21 mouse cellular contexts compared by ENCODE assay signal in the genomic region with DNA sequence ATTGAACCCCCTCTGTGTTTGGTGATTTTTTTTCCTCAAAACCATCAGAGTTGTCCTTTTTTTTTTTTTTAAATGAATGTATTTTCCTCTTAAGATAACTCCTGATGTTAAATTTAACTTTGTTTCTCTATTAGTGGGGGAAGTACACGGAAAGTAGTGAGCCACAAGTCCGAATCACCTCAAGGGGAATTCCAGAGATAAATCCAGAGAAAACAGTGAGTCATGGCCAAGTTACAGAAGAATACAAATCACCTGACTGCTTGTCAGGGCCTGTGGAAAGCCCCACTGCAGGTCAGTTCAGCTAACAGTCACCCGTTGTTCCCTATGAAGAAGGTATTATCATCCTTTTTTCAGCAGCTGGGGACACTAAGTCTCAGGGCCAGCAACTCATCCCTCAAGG.
A peak's percentile ranks its signal among the peaks of the same experiment; 100 is the strongest.
DNase-seq lines count a peak whose midpoint lies in the region; ATAC-seq and TF ChIP-seq lines count a peak whose summit lies in the region.
"Had no signal": no experiment of that assay in that cellular context is flagged by ENCODE, and none has a peak within 500 bp of the region (broad histone marks: within the 10 kb centered on the region; RNA-seq: fewer than 3 reads in every experiment).

No protein-coding gene starts in this region.

- ATAC-seq in heart, embryonic 15.5 days (replicated peaks; ENCODE audit: insufficient number of reproducible peaks, insufficient read depth, low FRiP score, low read depth) = no peak
- ATAC-seq in hindbrain, embryonic 14.5 days (ENCODE audit: low FRiP score) = no peak
- ATAC-seq: forebrain, embryonic 15.5 days; hindbrain, postnatal 0 days had no signal

- peaks cover 14% of the 10 kb centered on the region for H3K4me1 ChIP-seq in heart, embryonic 15.5 days (replicated peaks)
- H3K4me1 ChIP-seq in thymus, adult 2 months (replicated peaks; ENCODE audit: control insufficient read depth, insufficient read depth, low read length) = no peaks in the 10 kb centered on the region
- H3K4me1 ChIP-seq in embryonic fibroblast, embryonic 13.5 days (ENCODE audit: control insufficient read depth, insufficient read depth, low read length) = peaks cover 9% of the 10 kb centered on the region; the same call in 1 of the 2 replicates
- no peaks in the 10 kb centered on the region for H3K4me1 ChIP-seq in hindbrain, embryonic 14.5 days (replicated peaks; ENCODE audit: control insufficient read depth, insufficient read depth, low read length)
- H3K4me1 ChIP-seq: forebrain, embryonic 15.5 days; limb, embryonic 15.5 days; midbrain, embryonic 12.5 days; neural tube, embryonic 15.5 days had no signal

- no peak overlapping the region for H3K9ac ChIP-seq in heart, embryonic 15.5 days
- H3K9ac ChIP-seq in hindbrain, embryonic 14.5 days = no peak overlapping the region
- H3K9ac ChIP-seq: forebrain, embryonic 15.5 days; limb, embryonic 15.5 days; midbrain, embryonic 12.5 days; neural tube, embryonic 15.5 days had no signal

- no peak for TF ChIP-seq CTCF in thymus, adult 2 months (IDR thresholded peaks at IDR 0.05; ENCODE audit: borderline replicate concordance, control insufficient read depth, extremely low read depth, insufficient read depth, low read length, poor library complexity)
- TF ChIP-seq CTCF in embryonic fibroblast, embryonic 13.5 days (IDR thresholded peaks at IDR 0.05; ENCODE audit: borderline replicate concordance, insufficient read depth, low read length) = no peak

- no peaks in the 10 kb centered on the region for H3K27me3 ChIP-seq in heart, embryonic 15.5 days
- no peaks in the 10 kb centered on the region for H3K27me3 ChIP-seq in thymus, adult 2 months (ENCODE audit: control insufficient read depth, insufficient read depth, low read length)
- H3K27me3 ChIP-seq in hindbrain, embryonic 14.5 days (ENCODE audit: control insufficient read depth, insufficient read depth, low read length) = no peaks in the 10 kb centered on the region
- H3K27me3 ChIP-seq: forebrain, embryonic 15.5 days; limb, embryonic 15.5 days; midbrain, embryonic 12.5 days; neural tube, embryonic 15.5 days had no signal

- peak overlapping the region; percentile 24 for H3K27ac ChIP-seq in heart, embryonic 15.5 days
- peak overlapping the region; percentile 37; the same call in 1 of the 2 replicates for H3K27ac ChIP-seq in thymus, adult 2 months (ENCODE audit: control insufficient read depth, insufficient read depth, low read length)
- H3K27ac ChIP-seq in embryonic fibroblast, embryonic 13.5 days (ENCODE audit: insufficient read depth, low read length) = peak overlapping the region; percentile 42; the same call in 1 of the 2 replicates
- H3K27ac ChIP-seq in hindbrain, embryonic 14.5 days = no peak overlapping the region
- H3K27ac ChIP-seq: forebrain, embryonic 15.5 days; hindbrain, postnatal 0 days; limb, embryonic 15.5 days; midbrain, embryonic 12.5 days; neural tube, embryonic 15.5 days had no signal

- no peak for DNase-seq in heart, adult 8-10 months (ENCODE audit: low spot score)
- DNase-seq in thymus, adult 2 months = no peak
- DNase-seq in thymus, postnatal 4 days = no peak
- DNase-seq in hindbrain, embryonic 14.5 days (ENCODE audit: low spot score) = no peak
- DNase-seq in urinary bladder, postnatal 4 days (ENCODE audit: low spot score in 2 of 2) = no peak
- DNase-seq: cerebellum, adult 18-20 months; cerebellum, postnatal 36 days; gastrocnemius, postnatal 36 days; heart, postnatal 4 days; kidney, adult 2 months; kidney, postnatal 36 days; lung, adult 18-20 months; retina, postnatal 1 day; right cerebral cortex, postnatal 4 days had no signal

- 18% methylated on average over 3 of the region's 3 CpGs for WGBS in heart, embryonic 15.5 days
- 61% methylated on average over 3 of the region's 3 CpGs for WGBS in thymus, adult 2 months
- 95% methylated on average over 3 of the region's 3 CpGs for WGBS in hindbrain, embryonic 14.5 days

- no peaks in the 10 kb centered on the region for H3K9me3 ChIP-seq in heart, embryonic 15.5 days (replicated peaks)
- H3K9me3 ChIP-seq in hindbrain, embryonic 14.5 days (ENCODE audit: control insufficient read depth, low read length) = no peaks in the 10 kb centered on the region
- H3K9me3 ChIP-seq: forebrain, embryonic 15.5 days; limb, embryonic 15.5 days; midbrain, embryonic 12.5 days; neural tube, embryonic 15.5 days had no signal

- no peaks in the 10 kb centered on the region for H3K36me3 ChIP-seq in heart, embryonic 15.5 days
- H3K36me3 ChIP-seq in thymus, adult 2 months (ENCODE audit: control insufficient read depth, insufficient read depth, low read length) = no peaks in the 10 kb centered on the region
- no peaks in the 10 kb centered on the region for H3K36me3 ChIP-seq in hindbrain, embryonic 14.5 days (replicated peaks; ENCODE audit: control insufficient read depth, insufficient read depth)
- H3K36me3 ChIP-seq: forebrain, embryonic 15.5 days; limb, embryonic 15.5 days; midbrain, embryonic 12.5 days; neural tube, embryonic 15.5 days had no signal

- TF ChIP-seq POLR2A in thymus, adult 2 months (IDR thresholded peaks at IDR 0.05; ENCODE audit: control insufficient read depth, extremely low read depth, insufficient read depth, low read length, poor library complexity) = no peak
- no peak for TF ChIP-seq POLR2A in embryonic fibroblast, embryonic 13.5 days (IDR thresholded peaks at IDR 0.05; ENCODE audit: low read depth, low read length)

- H3K4me2 ChIP-seq in heart, embryonic 15.5 days = no peak overlapping the region
- no peak overlapping the region for H3K4me2 ChIP-seq in hindbrain, embryonic 14.5 days (replicated peaks)
- H3K4me2 ChIP-seq: forebrain, embryonic 15.5 days; limb, embryonic 15.5 days; midbrain, embryonic 12.5 days; neural tube, embryonic 15.5 days had no signal

- H3K4me3 ChIP-seq in heart, embryonic 15.5 days = no peak overlapping the region
- no peak overlapping the region for H3K4me3 ChIP-seq in thymus, adult 2 months (ENCODE audit: control insufficient read depth, insufficient read depth, low read length)
- no peak overlapping the region for H3K4me3 ChIP-seq in embryonic fibroblast, embryonic 13.5 days (ENCODE audit: insufficient read depth, low read length)
- H3K4me3 ChIP-seq in hindbrain, embryonic 14.5 days (replicated peaks; ENCODE audit: low read length) = no peak overlapping the region
- H3K4me3 ChIP-seq: forebrain, embryonic 15.5 days; limb, embryonic 15.5 days; midbrain, embryonic 12.5 days; neural tube, embryonic 15.5 days had no signal
